Mouse (Mus musculus) left cerebral cortex, adult 11 months (tissue): ENCODE measurements around the gene Olfr681.
"Not testable (repeated sequence)": the region's sequence is repeated elsewhere in the genome, so short reads cannot be mapped to it uniquely, and the experiment has no call there.

Experiments
- DNase-seq: peaks from one replicate; pipeline ENCODE4 v3.0.0; 2022; ENCODE audit warnings: low spot score

Olfr681 gene

DNA sequence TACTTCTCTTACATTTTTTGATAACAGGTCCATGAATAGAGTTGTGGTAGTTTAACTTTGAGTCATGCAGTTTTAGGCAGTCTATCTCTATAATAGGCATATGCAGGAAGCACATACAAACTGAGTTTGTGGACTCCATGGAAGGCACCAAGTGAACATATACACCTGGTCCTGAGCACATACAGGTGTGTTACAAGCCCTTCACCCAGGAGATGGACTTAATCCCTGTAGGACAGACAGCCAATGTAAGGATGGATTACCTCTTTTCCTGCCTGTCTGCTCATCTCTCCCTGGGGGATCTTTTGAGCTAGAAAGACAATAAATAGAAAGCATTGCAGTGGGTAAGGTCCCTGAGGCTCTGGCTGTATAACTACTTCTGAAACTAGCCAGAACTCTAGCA, at the start of gene Olfr681:
TSS of gene Olfr681 (plus strand) at position 301 of the 400 bp plus-strand sequence.
- no peak for DNase-seq

DNA sequence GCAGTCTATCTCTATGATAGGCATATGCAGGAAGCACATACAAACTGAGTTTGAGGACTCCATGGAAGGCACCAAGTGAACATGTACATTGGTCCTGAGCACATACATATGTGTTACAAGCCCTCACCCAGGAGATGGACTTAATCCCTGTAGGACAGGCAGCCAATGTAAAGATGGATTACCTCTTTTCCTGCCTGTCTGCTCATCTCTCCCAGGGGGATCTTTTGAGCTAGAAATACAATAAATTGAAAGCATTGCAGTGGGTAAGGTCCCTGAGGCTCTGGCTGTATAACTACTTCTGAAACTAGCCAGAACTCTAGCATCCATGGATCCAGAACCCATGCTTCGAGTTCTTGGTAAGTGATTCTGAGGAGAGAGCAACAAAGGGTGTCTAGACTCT, 35.7 kb upstream of the Olfr681 start, which contains the start of gene Olfr679:
TSS of gene Olfr679 (plus strand) at position 301 of the 400 bp plus-strand sequence.
- DNase-seq: no peak

DNA sequence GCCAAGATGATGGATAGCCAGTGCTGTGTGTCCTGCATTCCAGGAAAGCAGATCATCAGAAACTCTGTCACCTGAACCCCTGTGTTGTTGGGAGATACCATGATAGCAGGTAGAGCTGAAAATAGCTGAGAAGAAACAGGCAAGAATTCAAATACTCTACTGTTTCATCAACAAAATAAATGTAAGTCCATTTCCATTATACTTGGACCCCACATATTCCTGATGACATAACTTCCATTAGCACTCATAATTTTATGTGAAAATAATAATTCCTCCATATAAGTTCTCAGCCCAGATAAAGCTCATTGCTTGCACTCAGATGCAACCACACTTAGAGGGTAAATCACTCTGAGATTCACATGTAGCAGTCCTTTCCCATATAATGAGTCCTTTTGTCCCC, 23.9 kb upstream of the Olfr681 start, which contains the start of gene Olfr680-ps1:
TSS of gene Olfr680-ps1 (minus strand) at position 101 of the 400 bp plus-strand sequence.
- not testable (repeated sequence) for DNase-seq

DNA sequence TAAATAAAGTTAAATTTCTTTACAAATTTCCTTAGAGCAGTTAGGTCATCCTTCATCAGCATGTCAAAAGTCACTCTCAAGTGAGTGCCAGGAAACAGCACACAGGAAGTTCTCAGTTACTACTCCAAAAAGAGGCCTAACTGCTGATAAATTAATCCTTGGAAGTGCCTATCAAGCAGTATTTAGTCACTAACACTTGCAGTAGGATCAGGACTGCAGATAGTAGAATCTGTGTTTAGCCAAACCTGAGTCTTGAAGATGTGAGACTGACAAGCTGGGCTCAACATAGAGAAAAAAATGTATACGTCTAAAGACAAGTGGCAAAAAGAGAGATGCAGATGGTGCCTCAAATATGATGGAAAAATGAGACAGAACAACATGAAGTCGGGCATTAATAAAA, 24.6 kb downstream of the Olfr681 start:
- no peak for DNase-seq

DNA sequence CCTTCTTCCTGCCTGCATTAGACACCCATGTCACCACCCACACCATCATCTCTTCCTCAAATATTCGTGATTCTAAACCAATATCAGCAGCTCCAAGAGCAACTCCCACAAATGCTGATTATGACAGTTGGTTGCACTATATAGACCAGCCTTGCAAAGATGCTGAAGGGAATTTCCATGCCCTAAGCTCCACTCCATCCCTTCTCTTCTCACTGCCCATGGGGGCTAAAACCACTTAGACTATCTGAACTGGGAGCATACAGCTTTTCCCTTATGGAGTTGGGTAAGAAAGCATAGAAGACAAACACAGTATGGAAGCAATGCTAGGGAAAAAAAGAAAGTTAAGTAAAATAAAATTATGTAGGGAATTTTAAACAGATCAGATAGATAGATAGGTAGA, 30.3 kb downstream of the Olfr681 start, which contains the start of gene Olfr683:
TSS of gene Olfr683 (minus strand) at position 101 of the 400 bp plus-strand sequence.
- no peak for DNase-seq

DNA sequence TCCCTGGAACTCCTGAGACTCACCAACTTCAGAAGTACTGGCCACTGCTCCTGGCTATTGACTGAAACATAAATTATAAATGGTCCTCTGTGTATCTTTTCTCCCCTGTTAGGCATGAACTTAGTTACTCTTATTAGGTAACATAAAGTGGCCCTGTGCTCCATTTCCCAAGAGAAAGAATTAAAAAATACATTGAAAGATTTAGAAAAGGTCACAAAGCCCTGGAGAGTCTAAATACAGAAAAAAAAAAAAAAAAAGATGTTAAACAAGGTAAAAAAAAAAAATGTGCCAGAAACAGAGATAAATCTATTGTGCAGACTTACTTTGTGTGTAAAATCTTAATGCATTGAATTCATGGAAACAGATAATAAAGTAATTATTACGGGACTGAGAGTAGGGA, 46.9 kb downstream of the Olfr681 start, which contains the start of gene Olfr684:
TSS of gene Olfr684 (minus strand) at position 101 of the 400 bp plus-strand sequence.
- DNase-seq: no peak

DNA sequence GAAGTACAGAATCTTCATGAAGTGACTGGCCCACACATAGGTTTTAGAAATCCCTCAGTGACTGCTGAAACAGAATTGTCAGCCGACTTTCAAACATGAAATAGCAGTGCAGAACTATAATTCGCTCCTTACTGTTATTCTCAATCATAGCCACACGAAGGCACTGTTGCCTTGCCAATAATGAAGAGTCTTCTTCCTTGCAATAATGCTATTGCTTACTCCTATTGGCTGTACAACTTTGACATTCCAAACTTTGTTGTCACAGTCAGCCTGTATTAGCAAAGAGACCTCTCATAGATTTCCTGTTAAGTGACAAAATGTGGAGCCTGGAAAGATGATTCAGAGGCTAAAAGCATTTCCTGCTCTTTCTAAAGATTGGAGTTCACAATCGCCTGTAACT, 54.1 kb downstream of the Olfr681 start:
- DNase-seq: no peak
